Mouse (Mus musculus) hindbrain, embryonic 12.5 days (tissue): ENCODE results near the gene Asb2. TPM values are rescaled to one million over a fixed set of nuclear protein-coding genes. Genes with fewer than 3 reads are reported as not detected.
A peak's percentile ranks its signal among the peaks of the same experiment; 100 is the strongest.

Experiments
- ATAC-seq: fragments of 200-750 bp; cut with Nextera tagmentation; 2 replicates; pipeline ENCODE4 v1.8.0; 2017; ENCODE audit warnings: moderate TSS enrichment; ENCODE audit not compliant: low FRiP score
- H3K27ac ChIP-seq: fragments of 300-500 bp; sonication (generic); 2 replicates; pipeline ENCODE4 v1.5.1; 2016; ENCODE audit warnings: mild to moderate bottlenecking
- H3K27me3 ChIP-seq: fragments of 300-500 bp; sonication (generic); 2 replicates; pipeline ENCODE4 v1.6.1; 2016; ENCODE audit warnings: mild to moderate bottlenecking
- H3K36me3 ChIP-seq: fragments of 300-500 bp; sonication (generic); 2 replicates; pipeline ENCODE4 v1.6.1; 2016; ENCODE audit warnings: mild to moderate bottlenecking
- H3K4me1 ChIP-seq: fragments of 300-500 bp; sonication (generic); 2 replicates; pipeline ENCODE4 v1.6.1; 2016
- H3K4me2 ChIP-seq: fragments of 300-500 bp; sonication (generic); replicated peaks from 2 replicates; pipeline ENCODE4 v1.6.1; 2016; ENCODE audit warnings: mild to moderate bottlenecking
- H3K4me3 ChIP-seq: fragments of 300-500 bp; sonication (generic); 2 replicates; pipeline ENCODE4 v1.5.1; 2016; ENCODE audit warnings: mild to moderate bottlenecking
- H3K9ac ChIP-seq: fragments of 300-500 bp; sonication (generic); 2 replicates; pipeline ENCODE4 v1.6.1; 2016; ENCODE audit warnings: mild to moderate bottlenecking, moderate library complexity
- H3K9me3 ChIP-seq: fragments of 300-500 bp; sonication (generic); replicated peaks from 2 replicates; pipeline ENCODE4 v1.6.1; 2016; ENCODE audit warnings: mild to moderate bottlenecking
- WGBS: fragments of 180-500 bp; shearing (Covaris S2); methylation state at CpG from one replicate; pipeline ENCODE4 v1.1.7; 2016; 5-methylcytosine and 5-hydroxymethylcytosine counted together
- polyA plus RNA-seq: library from polyadenylated mRNA; unstranded; fragments of >200 nt; fragmentation: Nextera tagmentation; extraction: Ambion mirVana; gene quantifications from 2 replicates; pipeline ENCODE4 v1.2.1, GENCODE M21; 2016

Asb2 gene
- polyA plus RNA-seq, 1 experiment from 2014 or later: 0.71 TPM

GRCm38 (mm10) chr12:103358216-103358615, 2.4 kb upstream of the Asb2 start:
- no peak for ATAC-seq
- Histone ChIP-seq H3K9ac (no peak overlapping the region), H3K9me3 (no peaks in the 10 kb centered on the region), H3K4me1 (peaks cover 12% of the 10 kb centered on the region; the same call in 1 of the 2 replicates), H3K4me3 (no peak overlapping the region), H3K27me3 (no peaks in the 10 kb centered on the region), H3K4me2 (no peak overlapping the region), H3K27ac (no peak overlapping the region), H3K36me3 (no peaks in the 10 kb centered on the region)
- 78% methylated on average over 8 of the region's 8 CpGs for WGBS

DNA sequence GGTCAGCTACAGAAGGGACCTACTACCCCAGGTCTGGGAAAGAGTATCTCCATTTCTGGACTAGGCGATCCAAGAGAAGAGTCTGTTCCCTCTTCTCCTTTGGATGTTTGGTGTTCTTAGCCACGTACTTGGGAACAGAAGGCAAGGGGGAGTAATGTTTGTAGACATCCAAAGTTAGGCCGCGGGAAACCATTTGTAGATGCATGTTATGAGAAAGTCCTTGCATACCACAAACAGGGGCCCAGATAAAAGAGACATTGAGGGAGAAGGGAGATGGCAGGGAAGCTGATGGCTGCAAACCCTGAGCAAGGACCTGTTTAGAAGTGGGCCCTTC, 581 bp upstream of the Asb2 start:
- 95% methylated on average over 4 of the region's 4 CpGs for WGBS
- Histone ChIP-seq H3K9me3 (no peaks in the 10 kb centered on the region), H3K27ac (no peak overlapping the region), H3K4me1 (peaks cover 12% of the 10 kb centered on the region; the same call in 1 of the 2 replicates), H3K9ac (no peak overlapping the region), H3K27me3 (no peaks in the 10 kb centered on the region), H3K36me3 (no peaks in the 10 kb centered on the region), H3K4me3 (no peak overlapping the region), H3K4me2 (no peak overlapping the region)
- ATAC-seq: no peak

GRCm38 (mm10) chr12:103353538-103353937, 2.3 kb downstream of the Asb2 start:
- Histone ChIP-seq H3K4me2 (no peak overlapping the region), H3K27me3 (no peaks in the 10 kb centered on the region), H3K27ac (no peak overlapping the region), H3K36me3 (no peaks in the 10 kb centered on the region), H3K4me3 (no peak overlapping the region), H3K9me3 (no peaks in the 10 kb centered on the region), H3K9ac (no peak overlapping the region), H3K4me1 (peaks cover 6% of the 10 kb centered on the region; the same call in 1 of the 2 replicates)
- 10% methylated on average over 5 of the region's 5 CpGs for WGBS
- peak; percentile 65; the same call in 1 of the 2 replicates for ATAC-seq

DNA sequence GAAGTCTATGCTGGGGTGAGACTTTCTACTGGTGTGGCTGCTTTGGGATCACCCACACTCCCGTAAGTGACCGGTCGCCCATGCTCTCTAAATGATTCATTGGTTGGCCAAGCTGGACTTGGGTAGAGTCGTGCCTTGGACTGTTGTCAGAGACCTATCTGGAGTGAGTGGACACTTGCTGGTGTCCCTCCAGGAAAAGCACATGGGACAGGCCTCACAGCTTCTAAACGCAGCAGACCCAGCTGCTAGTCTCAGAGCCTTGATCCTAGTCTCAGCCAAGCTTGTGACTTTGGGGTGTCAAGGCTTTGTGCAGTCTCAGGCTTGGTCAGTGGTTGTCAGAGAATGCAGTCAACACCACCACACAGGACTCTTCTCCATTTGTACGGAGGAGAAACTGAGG, 3.1 kb downstream of the Asb2 start:
- no peak overlapping the region for H3K4me3 ChIP-seq
- no peak for ATAC-seq
- H3K27ac ChIP-seq: no peak overlapping the region
- H3K27me3 ChIP-seq: no peaks in the 10 kb centered on the region
- no peak overlapping the region for H3K9ac ChIP-seq
- H3K9me3 ChIP-seq: no peaks in the 10 kb centered on the region
- no peaks in the 10 kb centered on the region for H3K36me3 ChIP-seq
- peaks cover 6% of the 10 kb centered on the region; the same call in 1 of the 2 replicates for H3K4me1 ChIP-seq
- no peak overlapping the region for H3K4me2 ChIP-seq
- WGBS: 95% methylated on average over 6 of the region's 6 CpGs

- Histone ChIP-seq H3K4me1 (peaks cover 3% of the 10 kb centered on the region; the same call in 1 of the 2 replicates), H3K36me3 (no peaks in the 10 kb centered on the region), H3K4me3 (no peak overlapping the region), H3K4me2 (no peak overlapping the region), H3K9me3 (no peaks in the 10 kb centered on the region), H3K9ac (no peak overlapping the region), H3K27me3 (0 out of 2 replicates have a peak, but pooled peaks cover 2% of the 10 kb centered on the region), H3K27ac (no peak overlapping the region)
- 4% methylated on average over 3 of the region's 3 CpGs for WGBS
- 0 out of 2 replicates have a peak, but pooled peaks have one; percentile 12 for ATAC-seq
These were observed 7.3 kb downstream of the Asb2 start for GRCm38 (mm10) chr12:103348506-103348905.

DNA sequence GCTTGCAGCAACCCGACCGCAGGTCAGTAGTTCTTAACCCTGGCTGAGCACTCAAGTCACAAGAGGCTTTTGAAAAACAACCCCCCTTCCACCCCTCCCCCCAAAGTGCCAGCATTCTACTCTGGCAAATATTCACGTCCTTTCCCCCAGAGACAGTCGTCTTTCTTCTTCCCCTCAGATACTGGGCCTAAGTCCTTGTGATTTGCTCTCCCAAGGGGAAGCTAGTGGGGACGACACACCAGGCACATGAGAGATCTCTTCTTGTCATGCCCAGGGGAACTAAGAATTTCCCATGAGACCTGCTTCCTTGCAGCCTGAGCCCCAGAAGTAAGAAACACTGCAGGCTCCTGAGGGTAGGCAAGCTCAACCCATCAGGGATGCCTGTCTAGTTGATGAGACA, 8.4 kb downstream of the Asb2 start:
- Histone ChIP-seq H3K36me3 (no peaks in the 10 kb centered on the region), H3K9me3 (no peaks in the 10 kb centered on the region), H3K9ac (no peak overlapping the region), H3K27ac (no peak overlapping the region), H3K4me2 (no peak overlapping the region), H3K4me3 (no peak overlapping the region), H3K27me3 (0 out of 2 replicates have a peak, but pooled peaks cover 2% of the 10 kb centered on the region), H3K4me1 (no peaks in the 10 kb centered on the region)
- no peak for ATAC-seq
- 53% methylated on average over 5 of the region's 5 CpGs for WGBS

- Histone ChIP-seq H3K9me3 (no peaks in the 10 kb centered on the region), H3K4me2 (no peak overlapping the region), H3K4me3 (no peak overlapping the region), H3K9ac (no peak overlapping the region), H3K27ac (no peak overlapping the region), H3K4me1 (no peaks in the 10 kb centered on the region), H3K36me3 (no peaks in the 10 kb centered on the region), H3K27me3 (peaks cover 6% of the 10 kb centered on the region; the same call in 1 of the 2 replicates)
- ATAC-seq: no peak
- WGBS: 83% methylated on average over 8 of the region's 8 CpGs
These were observed 8.9 kb downstream of the Asb2 start for GRCm38 (mm10) chr12:103346945-103347344.

GRCm38 (mm10) chr12:103344934-103345333, 10.9 kb downstream of the Asb2 start:
- Histone ChIP-seq H3K9ac (no peak overlapping the region), H3K4me3 (no peak overlapping the region), H3K36me3 (no peaks in the 10 kb centered on the region), H3K27ac (no peak overlapping the region), H3K9me3 (no peaks in the 10 kb centered on the region), H3K4me2 (no peak overlapping the region), H3K4me1 (no peaks in the 10 kb centered on the region), H3K27me3 (peaks cover 6% of the 10 kb centered on the region; the same call in 1 of the 2 replicates)
- WGBS: 92% methylated on average over 7 of the region's 7 CpGs
- no peak for ATAC-seq

DNA sequence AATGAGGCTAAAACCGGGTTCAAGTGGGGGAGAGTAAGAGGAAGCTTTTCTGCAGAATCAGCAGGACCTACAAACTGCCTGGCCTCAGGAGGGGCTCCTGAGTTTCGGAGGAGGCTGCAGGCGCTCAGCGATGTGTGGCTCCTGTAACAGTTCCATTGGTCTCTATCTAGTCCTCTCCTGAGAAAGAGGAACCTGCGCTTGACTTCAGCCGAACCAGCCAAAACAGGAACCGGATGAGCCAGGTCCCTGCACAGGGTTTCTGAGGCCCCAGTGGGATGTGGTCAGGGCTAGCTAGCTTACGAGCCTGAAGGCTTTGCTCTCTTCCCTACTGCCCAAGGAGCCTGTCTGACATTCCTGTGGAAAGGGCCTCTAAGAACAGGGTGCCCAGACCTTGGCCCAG, 12.3 kb downstream of the Asb2 start:
- Histone ChIP-seq H3K4me2 (no peak overlapping the region), H3K27ac (no peak overlapping the region), H3K27me3 (peaks cover 6% of the 10 kb centered on the region; the same call in 1 of the 2 replicates), H3K9ac (no peak overlapping the region), H3K4me1 (no peaks in the 10 kb centered on the region; the same call in 1 of the 2 replicates), H3K9me3 (no peaks in the 10 kb centered on the region), H3K36me3 (no peaks in the 10 kb centered on the region), H3K4me3 (no peak overlapping the region)
- ATAC-seq: no peak
- 78% methylated on average over 8 of the region's 8 CpGs for WGBS

DNA sequence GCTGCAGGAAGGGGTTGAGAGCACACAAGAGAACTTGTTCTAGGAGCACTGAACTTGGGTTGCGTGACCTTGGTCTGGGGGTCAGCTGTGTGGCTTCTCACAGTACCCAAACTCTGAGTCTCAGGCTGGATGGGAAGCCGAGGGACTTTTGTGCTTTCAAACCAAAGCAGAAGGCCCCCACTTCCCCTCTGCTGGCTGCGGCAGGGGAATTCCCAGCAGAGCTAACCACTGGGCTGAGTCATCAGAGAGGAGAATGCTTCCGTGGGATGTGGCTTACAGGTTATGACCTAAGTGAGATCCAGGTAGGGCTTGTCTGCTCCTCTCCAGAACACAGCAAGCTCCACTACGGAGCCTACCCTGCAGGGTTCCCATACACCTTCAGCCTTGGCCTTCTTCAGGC, 14.6 kb downstream of the Asb2 start:
- no peaks in the 10 kb centered on the region for H3K36me3 ChIP-seq
- H3K9ac ChIP-seq: no peak overlapping the region
- WGBS: 88% methylated on average over 5 of the region's 5 CpGs
- no peaks in the 10 kb centered on the region for H3K9me3 ChIP-seq
- no peak overlapping the region for H3K4me3 ChIP-seq
- no peak overlapping the region for H3K4me2 ChIP-seq
- no peak for ATAC-seq
- H3K27me3 ChIP-seq: peaks cover 6% of the 10 kb centered on the region; the same call in 1 of the 2 replicates
- H3K27ac ChIP-seq: no peak overlapping the region
- no peaks in the 10 kb centered on the region; the same call in 1 of the 2 replicates for H3K4me1 ChIP-seq

DNA sequence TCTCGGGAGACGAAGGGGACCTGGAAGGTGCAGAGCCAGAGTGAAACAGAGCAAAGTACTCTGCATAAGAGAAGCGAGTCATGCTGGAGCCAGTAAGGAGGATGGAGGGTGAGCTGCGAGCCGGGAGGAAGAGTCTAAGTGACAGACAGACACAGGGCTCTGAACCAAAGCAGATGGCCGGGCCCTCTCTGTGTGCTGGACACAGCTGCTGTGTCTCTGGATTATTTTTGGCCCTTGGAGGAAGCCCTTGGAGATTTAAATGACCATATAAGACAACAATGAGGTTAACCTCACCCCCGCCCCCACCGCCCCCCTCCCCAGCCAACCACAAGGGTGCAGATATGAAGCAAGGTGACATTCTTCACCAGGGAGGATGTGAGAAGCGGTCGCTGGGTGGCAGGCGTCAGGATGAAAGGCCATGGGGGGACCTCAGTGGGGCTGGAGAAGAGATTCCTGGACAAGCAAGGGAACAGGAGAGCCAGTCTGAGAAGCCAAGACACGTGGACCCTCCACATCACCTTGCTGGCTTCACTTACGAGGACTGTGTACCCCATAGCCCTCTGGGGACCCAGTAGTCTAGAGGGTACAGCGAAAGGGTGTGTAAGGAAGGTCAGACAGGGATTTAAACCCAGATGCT, 17.5 kb downstream of the Asb2 start:
- H3K4me2 ChIP-seq: no peak overlapping the region
- H3K4me3 ChIP-seq: no peak overlapping the region
- H3K4me1 ChIP-seq: no peaks in the 10 kb centered on the region; the same call in 1 of the 2 replicates
- H3K9ac ChIP-seq: no peak overlapping the region
- no peak for ATAC-seq
- H3K9me3 ChIP-seq: no peaks in the 10 kb centered on the region
- no peak overlapping the region for H3K27ac ChIP-seq
- no peaks in the 10 kb centered on the region for H3K36me3 ChIP-seq
- peaks cover 3% of the 10 kb centered on the region; the same call in 1 of the 2 replicates for H3K27me3 ChIP-seq
- 69% methylated on average over 14 of the region's 14 CpGs for WGBS

GRCm38 (mm10) chr12:103336766-103337165, 19.0 kb downstream of the Asb2 start:
- no peaks in the 10 kb centered on the region for H3K36me3 ChIP-seq
- no peak overlapping the region for H3K27ac ChIP-seq
- H3K9ac ChIP-seq: no peak overlapping the region
- H3K4me3 ChIP-seq: no peak overlapping the region
- WGBS: 80% methylated on average over 3 of the region's 3 CpGs
- no peaks in the 10 kb centered on the region for H3K9me3 ChIP-seq
- H3K4me1 ChIP-seq: no peaks in the 10 kb centered on the region; the same call in 1 of the 2 replicates
- H3K27me3 ChIP-seq: peaks cover 4% of the 10 kb centered on the region; the same call in 1 of the 2 replicates
- ATAC-seq: no peak
- H3K4me2 ChIP-seq: no peak overlapping the region

DNA sequence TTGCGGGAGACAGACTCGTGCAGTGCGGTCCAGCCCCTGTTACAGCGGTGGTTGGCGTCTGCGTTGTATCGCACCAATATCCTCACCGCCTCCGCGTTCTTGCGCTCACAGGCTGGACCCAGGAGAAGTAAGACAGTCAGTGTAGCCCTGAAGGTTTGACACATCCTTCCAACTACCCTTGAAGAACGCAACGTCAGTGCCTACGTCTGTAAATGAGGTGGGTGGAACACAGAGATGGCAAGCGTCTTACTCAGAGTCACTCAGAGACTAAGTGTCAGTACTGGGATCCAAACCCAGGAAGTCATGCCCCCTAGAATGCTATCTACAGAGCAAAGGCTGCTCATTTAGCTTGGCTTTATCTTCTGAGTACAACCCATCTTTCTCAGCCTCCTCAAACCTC, 22.4 kb downstream of the Asb2 start:
- H3K4me1 ChIP-seq: no peaks in the 10 kb centered on the region; the same call in 1 of the 2 replicates
- peaks cover 24% of the 10 kb centered on the region for H3K27me3 ChIP-seq
- no peaks in the 10 kb centered on the region for H3K9me3 ChIP-seq
- ATAC-seq: no peak
- 97% methylated on average over 15 of the region's 15 CpGs for WGBS
- H3K9ac ChIP-seq: no peak overlapping the region
- no peak overlapping the region for H3K27ac ChIP-seq
- no peak overlapping the region for H3K4me2 ChIP-seq
- H3K36me3 ChIP-seq: no peaks in the 10 kb centered on the region
- H3K4me3 ChIP-seq: no peak overlapping the region
